Mouse (Mus musculus): ENCODE data around the gene Stac3.

DNA sequence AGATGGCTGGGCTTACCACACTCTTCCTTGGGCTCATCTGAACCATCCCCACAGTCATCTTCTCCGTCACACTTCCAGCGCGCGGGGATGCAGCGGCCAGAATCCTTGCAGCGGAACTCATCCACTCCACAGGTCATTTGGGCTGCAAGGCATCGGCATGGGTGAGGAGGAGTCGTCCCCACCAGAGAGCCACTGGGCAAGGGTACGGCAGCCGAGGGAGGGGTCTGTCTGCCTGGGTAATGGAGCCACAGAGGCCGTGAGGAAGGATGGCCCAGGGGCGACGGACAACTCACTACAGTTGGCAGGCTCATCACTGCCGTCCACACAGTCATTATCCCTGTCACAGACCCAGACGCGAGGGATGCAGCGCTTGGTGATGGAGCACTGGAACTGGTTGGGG lies 48.4 kb downstream of the Stac3 start:
- no peak for TF ChIP-seq CTCF (IDR thresholded peaks at IDR 0.05; ENCODE audit: low read depth)
- no peak for TF ChIP-seq EP300 (IDR thresholded peaks at IDR 0.05; ENCODE audit: low read depth)

All from liver, embryonic 14.5 days (tissue).